In genomic region chr13:10309811-10310210, GRCm38 (mm10) we compare ENCODE assay signal across 14 mouse cellular contexts. TPM values are rescaled to one million over a fixed set of nuclear protein-coding genes. Genes with fewer than 3 reads are reported as not detected.
DNase-seq lines count a peak whose midpoint lies in the region.
"Had no signal": no experiment of that assay in that cellular context is flagged by ENCODE, and none has a peak within 500 bp of the region (broad histone marks: within the 10 kb centered on the region; RNA-seq: fewer than 3 reads in every experiment).

No protein-coding gene starts in this region.

- peak; percentile 3 for DNase-seq in adrenal gland, adult 8-10 months
- DNase-seq in adrenal gland, postnatal 4 days (ENCODE audit: low spot score in 2 of 2): no peak
- DNase-seq in gastrocnemius, postnatal 14 days: peak; percentile 2
- DNase-seq in gastrocnemius, adult 8-10 months (ENCODE audit: low spot score in 2 of 2): no peak
- DNase-seq in lung, postnatal 36 days: peak; percentile 1
- DNase-seq in lung, postnatal 25 days (ENCODE audit: low spot score): no peak
- DNase-seq in skeletal muscle tissue, adult 2 months (ENCODE audit: low read depth, low spot score): peak; percentile 1
- DNase-seq in right cerebral cortex, adult 2 months (ENCODE audit: low spot score in 2 of 2): no peak
- DNase-seq: cerebellum, adult 11-12 months; cerebellum, adult 9-11 months; cerebellum, postnatal 36 days; heart, postnatal 4 days; kidney, adult 11 months had no signal

- intact Hi-C loops in gastrocnemius, postnatal 14 days (cut with DNase I; ENCODE audit: low total_unique reads): no loop called here

RNA-seq across cellular contexts. Expression of gene Chrm3, which starts 50.8 kb away (rescaled TPM):
- 10 to 100 TPM in 1 of 4 experiments, 1 to 10 TPM in 3; 1.8 to 10.9 (median 4.4) TPM for total RNA-seq in adrenal gland, adult 8-10 months (2022)
- total RNA-seq in adrenal gland, postnatal 4 days (2021): 1 to 10 TPM; 2.6 to 3.9 TPM
- under 1 TPM; 0.57 to 0.66 TPM for total RNA-seq in gastrocnemius, postnatal 14 days (2021)
- under 1 TPM; 0.15 to 0.86 (median 0.33) TPM for total RNA-seq in gastrocnemius, adult 8-10 months (2022)
- total RNA-seq: MEL had no signal

Comparison
In these comparisons a context has a peak if more than half of its experiments do, and no peak if none do; other contexts are left out.
1. DNase-seq: peak in adrenal gland, adult 8-10 months (single experiment), gastrocnemius, postnatal 14 days (single experiment), lung, postnatal 36 days (single experiment) and skeletal muscle tissue, adult 2 months (single experiment); none in adrenal gland, postnatal 4 days (0 of 2), gastrocnemius, adult 8-10 months (0 of 2), lung, postnatal 25 days (single experiment) and right cerebral cortex, adult 2 months (0 of 2).